Mouse (Mus musculus) frontal cortex, postnatal 36 days (tissue): ENCODE data around the gene Krt17.
"Not testable (repeated sequence)": the region's sequence is repeated elsewhere in the genome, so short reads cannot be mapped to it uniquely, and the experiment has no call there.

Experiments used
- DNase-seq, 2 experiments: peaks; one replicate each; pipeline ENCODE4 v3.0.0; 2022; ENCODE audit warnings: low spot score in 2 of 2

The Krt17 gene

DNA sequence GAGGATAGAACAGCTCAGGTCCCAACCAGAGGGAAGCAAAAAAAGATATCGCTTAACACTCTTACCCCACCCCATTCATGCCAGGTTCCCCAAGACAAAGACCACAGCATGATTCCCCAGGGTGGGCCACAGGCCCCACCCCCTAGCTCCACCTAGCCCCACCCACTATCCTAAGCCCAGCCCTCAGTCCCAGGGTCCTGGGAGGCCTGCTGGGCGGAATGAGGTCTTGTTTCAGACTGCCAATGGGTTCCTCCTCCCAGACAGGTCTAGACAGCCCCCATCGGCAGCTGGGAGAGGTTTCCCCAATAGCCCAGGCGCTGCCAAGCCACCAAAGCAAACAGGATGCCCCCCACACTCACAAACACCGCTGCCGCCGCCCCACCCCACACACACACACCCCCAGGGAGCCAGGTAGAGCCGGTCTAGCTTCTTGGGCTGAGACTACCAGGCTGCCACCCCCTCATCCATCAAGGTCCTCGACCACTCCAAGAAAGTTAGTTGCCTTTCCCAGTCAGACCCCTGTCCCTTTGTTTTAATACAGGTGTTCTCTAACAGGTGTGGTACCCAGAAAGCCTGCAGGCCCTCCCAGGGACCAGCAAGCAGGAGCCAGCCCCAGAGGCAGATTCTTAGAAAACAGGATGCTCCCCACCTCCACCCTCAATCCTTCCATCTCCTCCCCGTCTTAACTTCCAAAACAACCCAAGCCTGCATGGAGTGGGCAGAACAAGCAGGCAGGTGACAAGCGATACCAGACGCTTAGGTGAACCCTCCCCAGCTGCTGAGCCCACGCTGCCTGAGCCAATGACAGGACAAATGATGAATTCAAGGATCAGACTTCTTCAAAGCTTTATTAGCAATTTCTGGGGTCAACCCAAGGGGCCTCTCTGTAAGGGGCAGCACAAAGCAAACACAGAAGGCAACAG lies 1.5 kb upstream of the Krt17 start:
- no peak for DNase-seq

DNA sequence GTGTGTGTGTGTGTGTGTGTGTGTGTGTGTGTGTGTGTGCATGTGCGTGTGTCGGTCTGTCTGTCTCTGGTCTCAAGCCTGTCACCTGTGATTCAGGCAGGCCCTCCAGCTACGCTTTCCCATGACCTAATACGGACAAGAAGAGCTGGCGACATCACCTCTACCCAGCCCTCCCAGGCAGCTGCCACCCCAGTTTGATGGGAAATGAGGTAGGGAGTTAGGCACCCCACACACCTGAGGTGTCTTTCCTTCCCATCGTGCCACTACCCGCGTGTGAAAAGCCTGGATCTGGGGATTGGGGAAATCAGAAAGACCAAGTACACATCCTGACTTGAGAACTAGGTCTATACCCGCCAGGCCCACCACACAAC lies 391 bp upstream of the Krt17 start:
- no peak for DNase-seq

DNA sequence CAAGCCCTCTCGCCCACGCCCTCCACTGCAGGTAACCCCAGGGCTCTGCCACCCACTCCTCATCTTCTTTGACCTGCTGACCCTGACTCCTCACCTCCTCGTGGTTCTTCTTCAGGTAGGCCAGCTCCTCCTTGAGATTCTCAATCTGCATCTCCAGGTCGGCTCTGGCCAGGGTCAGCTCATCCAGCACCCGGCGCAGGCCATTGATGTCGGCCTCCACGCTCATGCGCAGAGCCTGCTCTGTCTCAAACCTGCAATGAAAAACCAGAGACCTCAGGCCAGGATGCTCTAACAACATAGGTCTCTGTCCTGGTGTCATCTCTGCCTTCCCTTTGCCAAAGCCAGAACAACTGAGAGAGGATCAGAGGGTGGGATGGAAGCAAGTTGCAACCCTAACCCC lies 1.8 kb downstream of the Krt17 start:
- no peak for DNase-seq

DNA sequence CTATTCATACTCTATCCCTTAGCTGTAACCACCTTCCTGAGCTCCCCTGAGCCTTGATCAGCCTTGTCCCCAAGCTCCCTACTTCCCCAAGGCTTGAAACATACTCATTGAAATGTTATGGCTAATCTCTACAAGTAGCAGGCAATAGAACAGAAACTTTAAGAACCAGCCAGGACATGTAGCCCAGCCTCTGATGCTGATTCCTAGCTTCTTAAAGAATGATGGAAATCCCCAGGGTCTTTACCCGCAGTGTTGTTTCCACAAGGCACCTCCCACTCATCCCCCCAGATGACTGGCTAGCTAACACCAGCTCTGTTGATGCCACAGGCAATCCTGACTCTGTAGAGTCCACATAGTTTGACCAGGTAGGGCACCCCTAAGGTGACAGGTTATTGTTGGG lies 2.9 kb downstream of the Krt17 start:
- no peak for DNase-seq

DNA sequence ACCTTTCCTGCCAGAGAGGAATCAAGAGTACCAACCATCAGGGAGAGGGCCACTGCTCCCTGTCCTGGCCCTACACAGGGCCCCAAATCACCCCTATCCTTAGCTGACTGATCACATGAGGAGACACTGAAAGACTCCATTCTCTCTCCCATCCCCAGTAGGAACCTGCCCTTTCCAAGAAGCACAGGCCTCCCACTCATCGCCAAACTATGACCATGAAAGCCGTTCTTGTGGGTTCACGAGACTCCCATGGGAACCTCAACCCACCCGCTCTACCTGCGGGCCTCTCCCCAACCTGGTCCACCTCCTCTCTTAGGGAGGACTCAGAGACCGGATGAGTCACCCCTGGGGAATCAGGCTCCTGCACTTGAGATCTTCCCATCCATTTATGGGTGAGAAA lies 5.3 kb downstream of the Krt17 start:
- DNase-seq: no peak

GRCm38 (mm10) chr11:100254360-100255090 lies 6.3 kb downstream of the Krt17 start:
- no peak for DNase-seq

DNA sequence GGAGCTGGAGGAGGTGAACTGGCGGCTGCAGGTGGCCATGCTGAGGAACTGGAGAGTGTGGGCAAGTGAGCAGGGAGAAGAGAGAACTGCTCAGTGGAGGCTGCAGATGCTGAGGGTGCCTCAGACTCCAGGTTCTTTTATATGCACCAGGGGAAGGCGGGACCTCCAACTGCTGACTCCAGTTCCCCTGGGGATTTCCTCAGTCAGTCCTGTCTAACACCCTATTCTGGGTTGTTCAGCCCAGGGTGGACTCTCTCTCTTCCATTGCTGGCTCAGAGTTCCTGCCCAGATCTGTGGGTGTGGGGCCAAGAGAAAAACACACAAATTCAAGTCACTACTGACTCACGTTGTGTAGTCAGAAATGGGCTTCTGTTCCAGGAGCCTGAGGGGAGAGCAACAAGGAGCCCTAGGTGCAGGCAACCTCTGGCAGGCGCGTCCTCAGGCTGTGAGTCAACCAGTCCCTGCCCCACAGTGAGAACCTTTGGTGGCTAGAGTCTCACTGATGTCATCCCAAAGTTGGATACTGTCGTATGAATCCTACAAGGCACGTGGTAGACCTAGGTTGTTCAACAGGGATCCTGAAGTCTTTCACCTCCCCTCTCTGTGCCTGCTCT lies 11.9 kb downstream of the Krt17 start, which contains the start of gene Krt16:
Gene Krt16 (minus strand): TSS at position 51 of the 614 bp plus-strand sequence.
- no peak for DNase-seq

DNA sequence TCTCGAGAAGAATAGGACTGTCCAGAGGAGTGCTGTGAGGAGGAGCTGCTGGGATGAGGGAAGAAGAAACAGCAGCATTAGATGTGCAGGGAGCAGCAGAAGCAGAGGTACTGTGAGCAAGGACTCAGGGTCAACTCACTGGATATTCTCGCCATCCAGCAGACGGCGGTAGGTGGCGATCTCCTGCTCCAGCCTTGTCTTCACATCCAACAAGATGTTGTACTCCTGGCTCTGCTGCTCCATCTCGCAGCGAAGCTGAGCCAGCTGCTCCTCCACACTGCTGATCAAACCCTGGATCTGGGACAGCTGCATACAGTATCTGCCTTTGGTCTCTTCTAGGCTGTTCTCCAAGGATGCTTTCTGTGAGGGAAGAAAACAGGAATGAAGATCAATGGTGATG lies 14.4 kb downstream of the Krt17 start:
- peak in 1 of 2 experiments; percentile 4 for DNase-seq

DNA sequence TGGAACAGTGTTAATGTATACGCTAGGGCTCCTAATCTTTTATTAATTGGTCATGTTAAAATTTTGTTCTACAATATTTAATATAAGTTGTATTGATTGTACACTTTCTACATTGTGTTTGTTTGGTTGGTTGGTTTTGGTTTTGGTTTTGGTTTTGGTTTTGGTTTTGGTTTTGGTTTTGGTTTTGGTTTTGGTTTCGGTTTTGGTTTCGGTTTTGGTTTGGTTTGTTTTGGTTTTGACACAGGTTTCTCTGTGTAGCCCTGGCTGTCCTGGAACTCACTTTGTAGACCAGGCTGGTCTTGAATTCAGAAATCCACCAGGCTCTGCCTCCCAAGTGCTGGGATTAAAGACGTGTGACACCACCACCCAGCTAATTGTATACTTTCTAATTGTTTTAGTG lies 20.6 kb downstream of the Krt17 start:
- not testable (repeated sequence) for DNase-seq

DNA sequence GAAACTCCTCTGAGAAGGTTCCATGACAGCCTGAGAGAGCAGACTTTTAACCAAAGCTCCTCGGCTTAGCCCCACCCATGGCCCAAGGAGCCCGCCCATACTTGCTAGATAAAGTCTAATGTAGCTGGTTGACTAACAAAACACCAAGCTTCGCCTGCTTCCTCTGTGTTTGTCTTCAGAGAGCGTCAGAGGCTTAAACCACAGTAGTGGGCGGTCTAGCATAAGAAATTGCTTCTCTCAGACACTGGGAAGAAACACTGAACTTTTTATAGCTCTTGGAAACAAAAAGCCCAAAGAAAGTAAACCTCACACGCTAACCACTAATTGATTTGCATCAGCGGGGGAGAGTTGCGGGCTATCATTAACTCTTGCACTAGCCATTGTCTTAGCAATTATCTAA lies 39.1 kb downstream of the Krt17 start:
- DNase-seq: no peak

DNA sequence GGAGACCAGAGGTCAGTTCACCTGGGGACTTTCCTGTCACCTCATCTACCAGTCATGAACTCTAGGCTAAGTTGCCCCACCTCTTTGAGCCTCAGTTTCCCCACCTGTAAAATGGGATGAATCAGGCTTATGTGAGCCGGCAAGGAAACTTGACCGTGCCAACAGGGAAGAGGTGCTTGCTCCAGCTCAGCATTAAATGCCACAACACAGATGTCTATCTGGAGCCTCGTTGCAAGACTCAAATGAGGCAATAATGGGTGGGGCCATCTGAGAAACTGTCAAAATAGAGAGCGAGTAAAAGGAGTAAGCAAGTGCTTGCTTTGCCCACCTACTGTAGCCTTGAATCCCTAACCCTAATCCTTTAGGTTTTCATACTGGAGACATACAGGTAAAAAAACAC lies 41.5 kb downstream of the Krt17 start:
- DNase-seq: no peak

DNA sequence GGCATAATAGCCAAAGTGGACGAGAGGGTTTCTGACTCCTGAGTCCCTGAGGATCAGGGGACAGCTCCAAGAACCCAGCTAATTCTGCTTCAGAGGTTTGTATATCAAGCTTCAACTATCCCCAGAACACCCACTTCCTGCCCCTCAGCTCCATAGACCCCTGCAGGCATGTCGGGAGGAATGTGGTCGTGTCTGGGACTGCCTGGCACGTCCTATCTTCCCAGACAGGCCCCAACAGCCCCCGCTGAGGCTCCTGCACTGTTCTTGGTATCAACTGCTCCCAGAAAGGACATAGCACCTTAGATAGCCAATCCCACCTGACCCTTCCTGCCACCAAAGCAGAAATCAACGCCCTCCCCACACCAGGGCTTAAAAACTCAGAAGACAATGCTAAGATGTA lies 52.3 kb downstream of the Krt17 start:
- no peak for DNase-seq

- DNase-seq: no peak
Measured at GRCm38 (mm10) chr11:100207498-100207897, 53.3 kb downstream of the Krt17 start, which contains the start of gene Krt14. TSS of gene Krt14 (minus strand) at chr11:100207548.
